In the genomic region with DNA sequence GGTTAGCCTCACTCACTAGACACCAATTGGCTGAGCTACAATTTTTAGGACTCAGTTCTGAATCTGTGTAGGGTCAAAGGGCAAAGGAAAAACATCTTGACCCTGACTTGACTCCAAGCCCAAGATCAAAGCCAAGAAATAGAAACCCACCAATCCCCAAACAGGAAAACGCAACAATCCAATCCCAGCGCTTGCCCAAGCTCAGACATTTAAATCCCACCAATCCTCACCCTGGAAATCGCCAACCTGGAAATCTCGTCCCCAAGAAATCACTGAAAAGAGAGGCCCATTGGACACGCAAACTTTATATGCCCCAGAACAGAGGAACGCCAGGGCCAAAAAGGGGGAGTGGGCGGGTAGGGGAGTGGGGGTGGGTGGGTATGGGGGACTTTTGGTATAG, we compare ENCODE assay signal across 8 mouse cellular contexts. TPM values are rescaled to one million over a fixed set of nuclear protein-coding genes. Genes with fewer than 3 reads are reported as not detected.
DNase-seq lines count a peak whose midpoint lies in the region; ATAC-seq and TF ChIP-seq lines count a peak whose summit lies in the region.
"Not testable (repeated sequence)": the region's sequence is repeated elsewhere in the genome, so short reads cannot be mapped to it uniquely, and the experiment has no call there.

No protein-coding gene starts in this region.

- not testable (repeated sequence) for DNase-seq in CH12.LX (ENCODE audit: extremely low read depth)
- peak; percentile 45 for DNase-seq in embryo, embryonic 10 days (ENCODE audit: low spot score)
- DNase-seq in hindbrain, embryonic 10.5 days (ENCODE audit: low spot score), result peak; percentile 14
- peak; percentile 51 for DNase-seq in hindbrain, postnatal 0 days (ENCODE audit: low spot score)
- DNase-seq in kidney, postnatal 10 days, result peak; percentile 20
- DNase-seq in midbrain, embryonic 14.5 days, result peak; percentile 25

- WGBS in hindbrain, embryonic 10.5 days, result 72% methylated on average over 7 of the region's 7 CpGs
- 45% methylated on average over 7 of the region's 7 CpGs for WGBS in hindbrain, postnatal 0 days
- 58% methylated on average over 6 of the region's 7 CpGs for WGBS in lung, embryonic 16.5 days
- 56% methylated on average over 7 of the region's 7 CpGs for WGBS in midbrain, embryonic 14.5 days
- WGBS in neural tube, embryonic 14.5 days, result 37% methylated on average over 7 of the region's 7 CpGs

- not testable (repeated sequence) for TF ChIP-seq CTCF in CH12.LX (conservative IDR thresholded peaks at IDR 0.05 in 1 of 2, IDR thresholded peaks at IDR 0.05 in 1 of 2; ENCODE audit: low read depth in 2 of 2, low read length in 2 of 2); hindbrain, postnatal 0 days (IDR thresholded peaks at IDR 0.05; ENCODE audit: low read depth)

- not testable (repeated sequence) for H3K9ac ChIP-seq in CH12.LX (ENCODE audit: insufficient read depth, low read depth); hindbrain, postnatal 0 days (replicated peaks; ENCODE audit: low read length); lung, embryonic 16.5 days (ENCODE audit: low read length); midbrain, embryonic 14.5 days (replicated peaks; ENCODE audit: low read length); neural tube, embryonic 14.5 days (replicated peaks; ENCODE audit: low read depth, low read length)

- TF ChIP-seq RAD21 in CH12.LX (IDR thresholded peaks at IDR 0.05; ENCODE audit: low read depth, low read length), result not testable (repeated sequence)

- H3K36me3 ChIP-seq in CH12.LX (replicated peaks in 1 of 2; ENCODE audit: control insufficient read depth in 1 of 2, insufficient read depth in 1 of 2, low read length in 1 of 2), result peaks cover 3 to 22% of the 10 kb centered on the region in 2 experiments
- H3K36me3 ChIP-seq in hindbrain, embryonic 10.5 days; hindbrain, postnatal 0 days (ENCODE audit: insufficient read depth, low read length); lung, embryonic 16.5 days (ENCODE audit: control insufficient read depth, insufficient read depth, low read length); midbrain, embryonic 14.5 days (ENCODE audit: control insufficient read depth, insufficient read depth, low read length); neural tube, embryonic 14.5 days (ENCODE audit: control insufficient read depth, insufficient read depth, low read length): not testable (repeated sequence)

- H3K27ac ChIP-seq in CH12.LX (ENCODE audit: insufficient read depth, low read depth); hindbrain, embryonic 10.5 days; hindbrain, postnatal 0 days; lung, embryonic 16.5 days (ENCODE audit: low read length); midbrain, embryonic 14.5 days (replicated peaks; ENCODE audit: low read depth, low read length): not testable (repeated sequence)
- H3K27ac ChIP-seq in neural tube, embryonic 14.5 days (ENCODE audit: low read depth, low read length), result peak overlapping the region; percentile 39; the same call in 1 of the 2 replicates

- TF ChIP-seq POLR2A in CH12.LX (IDR thresholded peaks at IDR 0.05; ENCODE audit: low read depth, low read length), result not testable (repeated sequence)

- peaks cover 10 to 87% of the 10 kb centered on the region in 2 experiments for H3K4me1 ChIP-seq in CH12.LX (ENCODE audit: control insufficient read depth in 1 of 2, insufficient read depth in 2 of 2)
- H3K4me1 ChIP-seq in hindbrain, embryonic 10.5 days (replicated peaks), result peaks cover 15% of the 10 kb centered on the region
- not testable (repeated sequence) for H3K4me1 ChIP-seq in hindbrain, postnatal 0 days (ENCODE audit: insufficient read depth, low read length); lung, embryonic 16.5 days (replicated peaks; ENCODE audit: control insufficient read depth, insufficient read depth, low read length); midbrain, embryonic 14.5 days (ENCODE audit: control insufficient read depth, insufficient read depth, low read length); neural tube, embryonic 14.5 days (ENCODE audit: control insufficient read depth, insufficient read depth, low read length)

- not testable (repeated sequence) for H3K27me3 ChIP-seq in CH12.LX (replicated peaks); hindbrain, embryonic 10.5 days (ENCODE audit: insufficient read depth, poor library complexity, severe bottlenecking); hindbrain, postnatal 0 days (ENCODE audit: insufficient read depth, low read length); lung, embryonic 16.5 days (ENCODE audit: control insufficient read depth, insufficient read depth, low read depth, low read length); midbrain, embryonic 14.5 days (ENCODE audit: control insufficient read depth, insufficient read depth, low read length); neural tube, embryonic 14.5 days (ENCODE audit: control insufficient read depth, insufficient read depth, low read length)

- in situ Hi-C loops in CH12.LX (cut with MboI; ENCODE audit: low pct_ligation_motif_present, low pct_unique_long_range_greater_than_20kb, low sequenced_read_pairs), result not testable (repeated sequence)

- not testable (repeated sequence) for H3K4me3 ChIP-seq in CH12.LX (replicated peaks in 1 of 3; ENCODE audit: low read depth in 2 of 3, low read length in 2 of 3, poor library complexity in 1 of 3); hindbrain, embryonic 10.5 days; hindbrain, postnatal 0 days (ENCODE audit: low read length); lung, embryonic 16.5 days (ENCODE audit: low read length); midbrain, embryonic 14.5 days (replicated peaks; ENCODE audit: low read depth, low read length); neural tube, embryonic 14.5 days (ENCODE audit: low read depth, low read length)

- dilution Hi-C loops in CH12.LX (cut with MboI; ENCODE audit: extremely low pct_ligation_motif_present, extremely low pct_unique_long_range_greater_than_20kb, low sequenced_read_pairs), result not testable (repeated sequence)

- not testable (repeated sequence) for TF ChIP-seq EP300 in CH12.LX (IDR thresholded peaks at IDR 0.05; ENCODE audit: low read length)

- peak; percentile 56; the same call in 1 of the 2 replicates for ATAC-seq in hindbrain, postnatal 0 days
- not testable (repeated sequence) for ATAC-seq in lung, embryonic 16.5 days (ENCODE audit: low read depth); midbrain, embryonic 14.5 days (ENCODE audit: low FRiP score, low TSS enrichment)
- ATAC-seq in neural tube, embryonic 14.5 days (ENCODE audit: low read depth), result peak; percentile 70

- not testable (repeated sequence) for H3K79me2 ChIP-seq in CH12.LX (replicated peaks; ENCODE audit: control insufficient read depth, extremely low read depth, insufficient read depth, poor library complexity, severe bottlenecking)

- H3K4me2 ChIP-seq in CH12.LX (ENCODE audit: insufficient read depth, low read depth, poor library complexity, severe bottlenecking), result peak overlapping the region; percentile 44; the same call in 1 of the 2 replicates
- peak overlapping the region; percentile 36 for H3K4me2 ChIP-seq in hindbrain, postnatal 0 days (ENCODE audit: low read depth, low read length)
- 0 out of 2 replicates have a peak overlapping the region, but pooled peaks have one; percentile 2 for H3K4me2 ChIP-seq in lung, embryonic 16.5 days (ENCODE audit: low read depth, low read length)
- H3K4me2 ChIP-seq in midbrain, embryonic 14.5 days (ENCODE audit: low read length); neural tube, embryonic 14.5 days (ENCODE audit: low read depth, low read length): not testable (repeated sequence)

- not testable (repeated sequence) for H3K9me3 ChIP-seq in CH12.LX (replicated peaks; ENCODE audit: low read length); hindbrain, embryonic 10.5 days; hindbrain, postnatal 0 days (ENCODE audit: low read length); lung, embryonic 16.5 days (ENCODE audit: control insufficient read depth, low read length); midbrain, embryonic 14.5 days (ENCODE audit: control insufficient read depth, low read length); neural tube, embryonic 14.5 days (ENCODE audit: control insufficient read depth, low read length)

RNA-seq across cellular contexts. Expression of gene Tec, which starts 51.3 kb away (rescaled TPM):
- total RNA-seq in CH12.LX (2012; rRNA removed) (7.9 and 11.4 TPM in 2 replicates), CH12.LX (2014; rRNA removed) (20.1 and 21.5 TPM in 2 replicates)
- polyA plus RNA-seq in CH12.LX (2012; ENCODE audit: insufficient read length, low read depth), result 25.6 and 25.9 TPM in 2 replicates
- 3.6 and 4.3 TPM in 2 replicates for polyA plus RNA-seq in hindbrain, embryonic 10.5 days (2016; fragmentation: Nextera tagmentation; extraction: Ambion mirVana)
- total RNA-seq in hindbrain, postnatal 0 days (2014; rRNA removed), result 3.0 and 4.9 TPM in 2 replicates
- polyA plus RNA-seq in hindbrain, postnatal 0 days (2015; fragmentation: Nextera tagmentation; extraction: Ambion mirVana), result 3.6 and 5.0 TPM in 2 replicates
- 4.0 and 4.1 TPM in 2 replicates for polyA plus RNA-seq in lung, embryonic 16.5 days (2015; fragmentation: Nextera tagmentation; extraction: Ambion mirVana)
- 1.6 and 5.3 TPM in 2 replicates for polyA plus RNA-seq in midbrain, embryonic 14.5 days (2014; fragmentation: Nextera tagmentation; extraction: Ambion mirVana)
- 5.8 and 10.8 TPM in 2 replicates for polyA plus RNA-seq in neural tube, embryonic 14.5 days (2014; fragmentation: Nextera tagmentation; extraction: Ambion mirVana)
